Mouse (Mus musculus) hindbrain, embryonic 16.5 days (tissue): Measurements from ENCODE around the gene Nomo1. TPM values are rescaled to one million over a fixed set of nuclear protein-coding genes. Genes with fewer than 3 reads are reported as not detected.

ENCODE experiments used
- ATAC-seq: fragments of 200-750 bp; cut with Nextera tagmentation; 2 replicates; pipeline ENCODE4 v1.8.0; 2017; ENCODE audit warnings: moderate TSS enrichment, moderate library complexity
- H3K27ac ChIP-seq: fragments of 300-500 bp; sonication (generic); 2 replicates; pipeline ENCODE4 v1.5.1; 2014; ENCODE audit warnings: low read depth, mild to moderate bottlenecking, control low read depth, low read length, moderate library complexity
- H3K27me3 ChIP-seq: fragments of 300-500 bp; sonication (generic); replicated peaks from 2 replicates; pipeline ENCODE4 v1.6.1; 2014; ENCODE audit warnings: low read length; ENCODE audit not compliant: control insufficient read depth, insufficient read depth
- H3K36me3 ChIP-seq: fragments of 300-500 bp; sonication (generic); 2 replicates; pipeline ENCODE4 v1.6.1; 2014; ENCODE audit warnings: mild to moderate bottlenecking, low read length, moderate library complexity, mixed read lengths; ENCODE audit not compliant: control insufficient read depth, insufficient read depth
- H3K4me1 ChIP-seq: fragments of 300-500 bp; sonication (generic); 2 replicates; pipeline ENCODE4 v1.6.1; 2014; ENCODE audit warnings: low read depth, low read length; ENCODE audit not compliant: control insufficient read depth, insufficient read depth
- H3K4me2 ChIP-seq: fragments of 300-500 bp; sonication (generic); 2 replicates; pipeline ENCODE4 v1.6.1; 2014; ENCODE audit warnings: mild to moderate bottlenecking, low read length, control low read depth, moderate library complexity
- H3K4me3 ChIP-seq: fragments of 300-500 bp; sonication (generic); 2 replicates; pipeline ENCODE4 v1.5.1; 2014; ENCODE audit warnings: mild to moderate bottlenecking, low read length, control low read depth, moderate library complexity
- H3K9ac ChIP-seq: fragments of 300-500 bp; sonication (generic); 2 replicates; pipeline ENCODE4 v1.6.1; 2014; ENCODE audit warnings: low read depth, mild to moderate bottlenecking, control low read depth, low read length, moderate library complexity
- H3K9me3 ChIP-seq: fragments of 300-500 bp; sonication (generic); 2 replicates; pipeline ENCODE4 v1.6.1; 2014; ENCODE audit warnings: mild to moderate bottlenecking, low read length, moderate library complexity; ENCODE audit not compliant: control insufficient read depth
- WGBS: fragments of 180-500 bp; shearing (Covaris S2); extraction: QIAGEN DNeasy Blood & Tissue Kit; methylation state at CpG from one replicate; pipeline ENCODE4 v1.1.7; 2014; 5-methylcytosine and 5-hydroxymethylcytosine counted together
- polyA plus RNA-seq: library from polyadenylated mRNA; unstranded; fragments of >200 nt; fragmentation: Nextera tagmentation; extraction: Ambion mirVana; gene quantifications from 2 replicates; pipeline ENCODE4 v1.2.1, GENCODE M21; 2015

Gene Nomo1
- polyA plus RNA-seq, 1 experiment from 2014 or later, result 47.3 TPM

DNA sequence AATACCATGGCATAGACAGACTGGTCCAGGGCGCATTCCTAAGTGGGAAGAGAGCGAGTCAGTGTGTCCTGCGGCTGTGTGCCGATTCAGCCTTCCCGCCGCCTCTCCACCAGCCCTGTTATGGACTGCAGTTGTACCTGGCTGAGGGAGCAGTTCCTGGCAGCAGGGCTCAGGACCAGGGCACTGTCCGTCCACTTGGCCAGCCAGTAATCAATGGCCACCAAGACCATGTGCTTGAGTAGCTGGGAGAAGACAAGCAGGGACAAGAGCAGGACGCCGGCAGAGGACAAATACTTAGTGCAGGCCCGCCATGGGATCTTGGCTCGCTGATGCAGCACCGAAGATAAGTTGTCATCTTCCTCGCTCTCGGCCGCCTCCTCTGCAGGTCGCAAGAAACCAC is 83.5 kb downstream of the Nomo1 start:
- no peak for ATAC-seq
- no peak overlapping the region for H3K4me3 ChIP-seq
- 94% methylated on average over 16 of the region's 16 CpGs for WGBS

GRCm38 (mm10) chr7:46122964-46123363 is 89.5 kb downstream of the Nomo1 start:
- ATAC-seq, result peak; percentile 29; the same call in 1 of the 2 replicates

More for the DNA sequence above, 83.5 kb downstream of the Nomo1 start:
- Histone ChIP-seq H3K27me3 (no peaks in the 10 kb centered on the region), H3K9ac (no peak overlapping the region), H3K27ac (no peak overlapping the region), H3K36me3 (no peaks in the 10 kb centered on the region), H3K4me1 (peaks cover 8% of the 10 kb centered on the region), H3K9me3 (no peaks in the 10 kb centered on the region), H3K4me2 (no peak overlapping the region)

DNA sequence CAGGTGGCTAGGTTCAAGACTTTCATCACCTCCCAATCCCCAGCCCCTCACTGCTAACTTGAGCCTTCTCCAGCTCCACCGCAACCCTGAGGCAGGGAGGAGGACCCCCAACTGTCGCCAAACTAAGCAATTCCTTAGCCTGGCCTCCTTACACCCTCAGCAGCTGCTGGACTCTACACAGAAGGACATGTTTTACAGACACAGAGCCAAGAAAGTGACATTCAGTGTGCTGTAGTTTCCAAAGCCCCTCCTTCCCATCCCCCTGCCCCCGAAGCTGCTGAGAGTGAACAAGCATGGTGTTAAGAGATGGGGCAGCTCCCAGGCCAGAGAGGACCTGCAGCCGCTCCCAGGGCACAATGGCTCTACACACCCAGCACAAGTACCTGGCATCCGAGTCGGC is 91.0 kb downstream of the Nomo1 start:
- H3K27me3 ChIP-seq, result no peaks in the 10 kb centered on the region
- H3K4me3 ChIP-seq, result no peak overlapping the region
- no peak overlapping the region; the same call in 1 of the 2 replicates for H3K9ac ChIP-seq
- H3K27ac ChIP-seq, result no peak overlapping the region
- H3K9me3 ChIP-seq, result no peaks in the 10 kb centered on the region
- H3K4me2 ChIP-seq, result no peak overlapping the region
- no peaks in the 10 kb centered on the region for H3K4me1 ChIP-seq
- peak; percentile 37; the same call in 1 of the 2 replicates for ATAC-seq
- no peaks in the 10 kb centered on the region for H3K36me3 ChIP-seq
- 53% methylated on average over 6 of the region's 6 CpGs for WGBS

More at GRCm38 (mm10) chr7:46122964-46123363, 89.5 kb downstream of the Nomo1 start:
- H3K9ac ChIP-seq, result no peak overlapping the region
- H3K27ac ChIP-seq, result no peak overlapping the region
- no peaks in the 10 kb centered on the region for H3K36me3 ChIP-seq
- WGBS, result 43% methylated on average over 4 of the region's 4 CpGs
- no peaks in the 10 kb centered on the region for H3K4me1 ChIP-seq
- no peak overlapping the region for H3K4me2 ChIP-seq
- H3K9me3 ChIP-seq, result no peaks in the 10 kb centered on the region
- H3K27me3 ChIP-seq, result no peaks in the 10 kb centered on the region
- no peak overlapping the region for H3K4me3 ChIP-seq

- WGBS, result 78% methylated on average over 11 of the region's 11 CpGs
- no peak for ATAC-seq
- no peak overlapping the region for H3K9ac ChIP-seq
These were observed 91.8 kb downstream of the Nomo1 start for GRCm38 (mm10) chr7:46125340-46125739.

GRCm38 (mm10) chr7:46128196-46128595 is 94.7 kb downstream of the Nomo1 start:
- Histone ChIP-seq H3K4me3 (no peak overlapping the region), H3K36me3 (no peaks in the 10 kb centered on the region), H3K27me3 (no peaks in the 10 kb centered on the region), H3K27ac (no peak overlapping the region), H3K4me2 (no peak overlapping the region), H3K9ac (no peak overlapping the region), H3K9me3 (no peaks in the 10 kb centered on the region), H3K4me1 (peaks cover 9% of the 10 kb centered on the region)
- WGBS, result 22% methylated on average over 7 of the region's 7 CpGs
- peak; percentile 57 for ATAC-seq

More at GRCm38 (mm10) chr7:46125340-46125739, 91.8 kb downstream of the Nomo1 start:
- no peaks in the 10 kb centered on the region for H3K36me3 ChIP-seq
- no peak overlapping the region for H3K27ac ChIP-seq
- no peak overlapping the region for H3K4me3 ChIP-seq
- H3K4me2 ChIP-seq, result no peak overlapping the region
- no peaks in the 10 kb centered on the region for H3K4me1 ChIP-seq
- H3K9me3 ChIP-seq, result no peaks in the 10 kb centered on the region
- no peaks in the 10 kb centered on the region for H3K27me3 ChIP-seq

DNA sequence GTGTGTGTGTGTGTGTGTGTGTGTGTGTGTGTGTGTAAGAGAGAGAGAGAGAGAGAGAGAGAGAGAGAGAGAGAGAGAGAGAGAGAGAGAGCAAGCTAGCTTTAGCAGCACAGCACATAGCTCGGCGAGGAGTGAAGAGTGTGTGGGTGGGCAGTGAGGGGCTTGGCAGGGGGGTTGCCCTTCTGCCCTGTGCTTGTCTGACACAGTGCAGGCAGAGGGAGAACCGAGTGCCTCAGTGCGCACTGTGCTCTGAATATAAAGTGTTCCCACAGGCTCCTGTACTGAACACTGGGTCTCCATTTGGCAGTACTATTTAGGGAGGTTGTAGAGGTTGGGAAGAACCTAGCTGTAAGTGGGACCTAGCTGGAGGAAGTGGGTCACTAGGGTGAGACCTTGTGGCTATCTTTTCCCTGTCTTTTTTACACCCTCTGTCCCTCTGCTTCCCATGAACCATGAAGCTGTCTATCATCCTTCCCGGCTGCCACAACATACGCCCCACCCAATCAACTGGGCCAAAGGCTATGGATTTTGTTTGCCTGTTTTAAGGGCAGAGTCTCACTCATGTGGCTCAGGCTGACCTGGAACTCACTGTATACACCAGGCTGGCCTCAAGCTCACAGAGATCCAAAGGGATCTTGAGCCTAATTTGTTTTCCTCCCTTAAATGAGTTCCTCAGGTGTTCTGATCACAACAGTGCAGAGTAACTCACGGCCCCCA is 96.1 kb downstream of the Nomo1 start:
- Histone ChIP-seq H3K36me3 (no peaks in the 10 kb centered on the region), H3K9me3 (no peaks in the 10 kb centered on the region), H3K4me2 (no peak overlapping the region), H3K4me1 (peaks cover 12% of the 10 kb centered on the region), H3K4me3 (no peak overlapping the region), H3K9ac (no peak overlapping the region), H3K27me3 (no peaks in the 10 kb centered on the region), H3K27ac (no peak overlapping the region)
- 29% methylated on average over 7 of the region's 7 CpGs for WGBS
- ATAC-seq, result peak; percentile 37; the same call in 1 of the 2 replicates

- Histone ChIP-seq H3K27me3 (no peaks in the 10 kb centered on the region), H3K9ac (no peak overlapping the region), H3K4me1 (peaks cover 12% of the 10 kb centered on the region), H3K4me3 (no peak overlapping the region), H3K27ac (no peak overlapping the region), H3K4me2 (no peak overlapping the region), H3K36me3 (no peaks in the 10 kb centered on the region), H3K9me3 (no peaks in the 10 kb centered on the region)
- 81% methylated on average over 7 of the region's 7 CpGs for WGBS
- ATAC-seq, result no peak
These were observed 97.2 kb downstream of the Nomo1 start for GRCm38 (mm10) chr7:46130723-46131122.

- H3K27me3 ChIP-seq, result no peaks in the 10 kb centered on the region
- no peak overlapping the region for H3K9ac ChIP-seq
- no peak overlapping the region for H3K4me2 ChIP-seq
- no peak overlapping the region for H3K27ac ChIP-seq
- peaks cover 12% of the 10 kb centered on the region for H3K4me1 ChIP-seq
- H3K9me3 ChIP-seq, result no peaks in the 10 kb centered on the region
- no peak for ATAC-seq
- WGBS, result 15% methylated on average over 3 of the region's 3 CpGs
- no peak overlapping the region for H3K4me3 ChIP-seq
- no peaks in the 10 kb centered on the region for H3K36me3 ChIP-seq
These were observed 97.8 kb downstream of the Nomo1 start for GRCm38 (mm10) chr7:46131266-46131665.

DNA sequence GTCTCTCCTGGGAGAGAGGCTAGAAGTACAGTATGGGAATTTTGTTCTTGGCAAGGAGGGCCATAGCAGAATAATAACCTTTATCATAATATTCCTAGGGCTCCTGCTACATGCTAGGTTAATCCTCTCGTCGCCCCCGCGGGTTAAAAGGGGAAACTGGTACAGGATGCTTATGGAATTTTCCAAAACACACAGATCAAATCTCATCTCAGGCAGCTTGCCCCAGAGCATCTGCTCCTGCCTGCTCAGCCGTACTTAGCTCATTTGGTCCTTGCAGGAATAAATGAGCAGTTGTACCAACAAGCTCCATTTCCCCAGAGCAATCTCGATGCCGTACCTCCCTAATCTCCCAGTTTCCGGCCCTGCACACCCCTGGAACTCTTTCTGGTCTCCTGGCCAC is 98.3 kb downstream of the Nomo1 start:
- H3K4me3 ChIP-seq, result no peak overlapping the region
- no peaks in the 10 kb centered on the region for H3K9me3 ChIP-seq
- H3K27ac ChIP-seq, result peak overlapping the region; percentile 37
- no peaks in the 10 kb centered on the region for H3K27me3 ChIP-seq
- H3K4me1 ChIP-seq, result peaks cover 12% of the 10 kb centered on the region
- ATAC-seq, result no peak
- 61% methylated on average over 8 of the region's 8 CpGs for WGBS
- H3K4me2 ChIP-seq, result no peak overlapping the region
- no peaks in the 10 kb centered on the region for H3K36me3 ChIP-seq
- H3K9ac ChIP-seq, result no peak overlapping the region
